Mouse (Mus musculus) MEL (cell line): ENCODE results near the gene Skp2. TPM values are rescaled to one million over a fixed set of nuclear protein-coding genes. Genes with fewer than 3 reads are reported as not detected.

ENCODE experiments used
- DNase-seq: peaks from one replicate; pipeline ENCODE4 v3.0.0; 2011; ENCODE audit warnings: low read depth, low spot score
- H3K27ac ChIP-seq: 2 replicates; pipeline ENCODE4 v1.5.1; 2012; ENCODE audit warnings: low read depth, mild to moderate bottlenecking, control low read depth, low read length, moderate library complexity; ENCODE audit not compliant: control insufficient read depth
- H3K27me3 ChIP-seq, 2 experiments: fragments of 150-350 bp in 1 of 2; sonication (generic) in 1 of 2; 2 replicates each; pipeline ENCODE4 v1.6.1; 2012; ENCODE audit warnings: low read length in 2 of 2, mild to moderate bottlenecking in 2 of 2, improper control_type of control experiment in 1 of 2, moderate library complexity in 1 of 2; ENCODE audit not compliant: insufficient read depth in 2 of 2, control insufficient read depth in 1 of 2
- H3K36me3 ChIP-seq, 2 experiments: 2 replicates each; pipeline ENCODE4 v1.6.1; 2012 to 2014; ENCODE audit warnings: low read length in 2 of 2, improper control_type of control experiment in 1 of 2, inconsistent platforms in 1 of 2, mild to moderate bottlenecking in 1 of 2; ENCODE audit not compliant: insufficient read depth in 2 of 2, control insufficient read depth in 1 of 2
- H3K4me1 ChIP-seq, 2 experiments: fragments of 150-350 bp in 1 of 2; sonication (generic) in 1 of 2; 2 replicates each; pipeline ENCODE4 v1.6.1; 2012; ENCODE audit warnings: low read length in 2 of 2, improper control_type of control experiment in 1 of 2, mild to moderate bottlenecking in 1 of 2; ENCODE audit not compliant: insufficient read depth in 2 of 2, control insufficient read depth in 1 of 2
- H3K4me3 ChIP-seq, 2 experiments: fragments of 150-350 bp in 1 of 2; sonication (generic) in 1 of 2; 2 replicates each; pipeline ENCODE4 v1.5.1; 2012; ENCODE audit warnings: low read depth in 2 of 2, low read length in 2 of 2, mild to moderate bottlenecking in 2 of 2, moderate library complexity in 2 of 2, control low read depth in 1 of 2, improper control_type of control experiment in 1 of 2; ENCODE audit not compliant: control insufficient read depth in 1 of 2, insufficient read depth in 1 of 2
- H3K79me2 ChIP-seq: 2 replicates; pipeline ENCODE4 v1.6.1; 2012; ENCODE audit warnings: mild to moderate bottlenecking, low read length, moderate library complexity; ENCODE audit not compliant: control insufficient read depth, poor library complexity, insufficient read depth
- H3K9ac ChIP-seq: 2 replicates; pipeline ENCODE4 v1.6.1; 2012; ENCODE audit warnings: low read depth, mild to moderate bottlenecking, control low read depth, low read length, moderate library complexity; ENCODE audit not compliant: control insufficient read depth, poor library complexity, severe bottlenecking
- H3K9me3 ChIP-seq: fragments of 150-350 bp; sonication (generic); replicated peaks from 2 replicates; pipeline ENCODE4 v1.6.1; 2012; ENCODE audit warnings: mild to moderate bottlenecking, low read length, improper control_type of control experiment, moderate library complexity; ENCODE audit not compliant: insufficient read depth
- CHD2 ChIP-seq: IDR thresholded peaks from 2 replicates; pipeline ENCODE4 v1.6.1; 2011; ENCODE audit warnings: low read length, improper control_type of control experiment
- CTCF ChIP-seq, 3 experiments: IDR thresholded peaks in 2 of 3; conservative IDR thresholded peaks in 1 of 3; 2 replicates each; pipeline ENCODE4 v1.5.1; 2011 to 2012; ENCODE audit warnings: low read length in 3 of 3, low read depth in 2 of 3, mild to moderate bottlenecking in 2 of 3, improper control_type of control experiment in 1 of 3, inconsistent platforms in 1 of 3, mixed read lengths in 1 of 3, moderate library complexity in 1 of 3; ENCODE audit not compliant: control insufficient read depth in 1 of 3, insufficient read depth in 1 of 3, poor library complexity in 1 of 3, severe bottlenecking in 1 of 3
- ELF1 ChIP-seq: IDR thresholded peaks from 2 replicates; pipeline ENCODE4 v1.6.1; 2014; ENCODE audit warnings: low read depth, mild to moderate bottlenecking, inconsistent platforms, low read length, improper control_type of control experiment, moderate library complexity
- EP300 ChIP-seq, 2 experiments: IDR thresholded peaks; 2 replicates each; pipeline ENCODE4 v1.6.1; 2011; ENCODE audit warnings: improper control_type of control experiment in 2 of 2, low read length in 2 of 2, low read depth in 1 of 2, mild to moderate bottlenecking in 1 of 2
- HCFC1 ChIP-seq: IDR thresholded peaks from 2 replicates; pipeline ENCODE4 v1.6.1; 2012; ENCODE audit warnings: low read depth, mild to moderate bottlenecking, inconsistent platforms, low read length, improper control_type of control experiment, moderate library complexity
- MYB ChIP-seq: IDR thresholded peaks from 2 replicates; pipeline ENCODE4 v1.6.1; 2011; ENCODE audit warnings: mild to moderate bottlenecking, low read depth, low read length, improper control_type of control experiment
- POLR2AphosphoS2 ChIP-seq: IDR thresholded peaks from 2 replicates; pipeline ENCODE4 v1.6.1; 2011; ENCODE audit warnings: low read length, improper control_type of control experiment
- RCOR1 ChIP-seq: IDR thresholded peaks from 2 replicates; pipeline ENCODE4 v1.6.1; 2012; ENCODE audit warnings: low read depth, mild to moderate bottlenecking, inconsistent platforms, low read length, improper control_type of control experiment
- SIN3A ChIP-seq: IDR thresholded peaks from 2 replicates; pipeline ENCODE4 v1.6.1; 2012; ENCODE audit warnings: low read length, improper control_type of control experiment, inconsistent platforms
- USF1 ChIP-seq: IDR thresholded peaks from 2 replicates; pipeline ENCODE4 v1.6.1; 2014; ENCODE audit warnings: low read depth, mild to moderate bottlenecking, inconsistent platforms, low read length, improper control_type of control experiment, moderate library complexity
- USF2 ChIP-seq, 2 experiments: IDR thresholded peaks; 2 replicates each; pipeline ENCODE4 v1.6.1; 2011 to 2012; ENCODE audit warnings: improper control_type of control experiment in 2 of 2, low read length in 2 of 2, borderline replicate concordance in 1 of 2, inconsistent platforms in 1 of 2, low read depth in 1 of 2, mild to moderate bottlenecking in 1 of 2; ENCODE audit not compliant: insufficient read depth in 1 of 2
- ZC3H11A ChIP-seq: IDR thresholded peaks from 2 replicates; pipeline ENCODE4 v1.6.1; 2012; ENCODE audit warnings: low read depth, mild to moderate bottlenecking, inconsistent platforms, low read length, improper control_type of control experiment
- ZKSCAN1 ChIP-seq: IDR thresholded peaks from 2 replicates; pipeline ENCODE4 v1.6.1; 2012; ENCODE audit warnings: low read depth, mild to moderate bottlenecking, inconsistent platforms, low read length, improper control_type of control experiment, moderate library complexity
- ZMIZ1 ChIP-seq: IDR thresholded peaks from 2 replicates; pipeline ENCODE4 v1.6.1; 2012; ENCODE audit warnings: low read depth, mild to moderate bottlenecking, inconsistent platforms, low read length, improper control_type of control experiment, moderate library complexity
- ZNF384 ChIP-seq: IDR thresholded peaks from 2 replicates; pipeline ENCODE4 v1.6.1; 2012; ENCODE audit warnings: low read depth, mild to moderate bottlenecking, inconsistent platforms, low read length, improper control_type of control experiment
- polyA plus RNA-seq, 2 experiments: library from polyadenylated mRNA; stranded (reverse) in 1 of 2; unstranded in 1 of 2; fragments of >175 nt in 1 of 2; fragments of >200 nt in 1 of 2; gene quantifications; 2 replicates each; pipeline versions ENCODE4 v1.2.1 to v1.2.4; 2012; ENCODE audit warnings: low replicate concordance in 2 of 2, low read depth in 1 of 2; ENCODE audit not compliant: insufficient read length in 2 of 2, insufficient read depth in 1 of 2, missing spikeins in 1 of 2
- total RNA-seq: library from RNA; depleted of rRNA; stranded (reverse); fragments of 300-350 nt; gene quantifications from 2 replicates; pipeline ENCODE4 v1.2.3, GENCODE M21; 2012

Gene Skp2
- total and polyA plus RNA-seq, 3 experiments: 46.9 to 61.4 TPM; not detected in 1

GRCm38 (mm10) chr15:9100446-9101077, 54.7 kb downstream of the Skp2 start:
- Histone ChIP-seq H3K9me3 (no peaks in the 10 kb centered on the region), H3K36me3 (peaks cover 0 to 70% of the 10 kb centered on the region in 2 experiments; a peak in 2 of 4 replicates), H3K27me3 (no peaks in the 10 kb centered on the region), H3K79me2 (no peaks in the 10 kb centered on the region), H3K4me1 (no peaks in the 10 kb centered on the region), H3K4me3 (no peak overlapping the region), H3K27ac (no peak overlapping the region), H3K9ac (no peak overlapping the region)
- no peak for DNase-seq
- TF ChIP-seq EP300 (IDR thresholded peaks at IDR 0.05; ENCODE audit: low read depth in 1 of 2, low read length in 2 of 2) (no peak), ZC3H11A (no peak), ZNF384 (no peak), USF1 (no peak), ELF1 (no peak), ZKSCAN1 (no peak), USF2 (IDR thresholded peaks at IDR 0.05; ENCODE audit: borderline replicate concordance in 1 of 2, insufficient read depth in 1 of 2, low read depth in 1 of 2, low read length in 2 of 2) (no peak)

DNA sequence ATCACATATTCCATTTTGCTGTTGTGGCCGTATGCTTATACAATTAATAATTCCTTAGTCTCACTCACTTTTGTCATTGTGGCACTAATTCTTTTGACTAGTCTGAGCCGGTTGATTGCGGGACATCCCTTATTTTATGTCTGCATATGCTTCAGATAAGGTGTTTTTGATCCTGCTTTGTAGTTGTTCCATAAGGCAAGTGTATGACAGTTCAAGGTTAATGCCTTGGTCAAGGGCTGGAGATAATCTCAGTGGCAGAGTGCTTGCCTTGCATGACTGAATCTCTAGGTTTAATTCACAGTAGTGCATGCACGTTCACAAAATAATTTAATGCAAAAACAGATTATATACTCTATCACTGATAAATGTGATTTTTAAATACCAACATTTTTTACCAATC, 58.4 kb downstream of the Skp2 start:
- TF ChIP-seq MYB (no peak), POLR2AphosphoS2 (no peak), EP300 (IDR thresholded peaks at IDR 0.05; ENCODE audit: low read depth in 1 of 2, low read length in 2 of 2) (no peak), ZC3H11A (no peak), USF2 (IDR thresholded peaks at IDR 0.05; ENCODE audit: borderline replicate concordance in 1 of 2, insufficient read depth in 1 of 2, low read depth in 1 of 2, low read length in 2 of 2) (no peak), CHD2 (no peak), ZMIZ1 (no peak), HCFC1 (no peak), RCOR1 (no peak), SIN3A (no peak), CTCF (IDR thresholded peaks at IDR 0.05 in 2 of 3, conservative IDR thresholded peaks at IDR 0.05 in 1 of 3; ENCODE audit: control insufficient read depth in 1 of 3, insufficient read depth in 1 of 3, low read depth in 2 of 3, low read length in 3 of 3, poor library complexity in 1 of 3, severe bottlenecking in 1 of 3) (no peak)
- Histone ChIP-seq H3K79me2 (no peaks in the 10 kb centered on the region; the same call in 1 of the 2 replicates), H3K36me3 (peaks cover 0 to 69% of the 10 kb centered on the region in 2 experiments; a peak in 3 of 4 replicates), H3K9me3 (no peaks in the 10 kb centered on the region), H3K4me1 (no peaks in the 10 kb centered on the region), H3K27ac (no peak overlapping the region), H3K27me3 (no peaks in the 10 kb centered on the region), H3K9ac (no peak overlapping the region), H3K4me3 (no peak overlapping the region)
- DNase-seq: no peak
